Mouse (Mus musculus): ENCODE data around the gene Vmn2r50. TPM values are rescaled to one million over a fixed set of nuclear protein-coding genes. Genes with fewer than 3 reads are reported as not detected.
"Not testable (repeated sequence)": the region's sequence is repeated elsewhere in the genome, so short reads cannot be mapped to it uniquely, and the experiment has no call there.

The Vmn2r50 gene
- polyA plus RNA-seq (2015; fragmentation: Nextera tagmentation; extraction: Ambion mirVana), result not detected in 2 replicates

DNA sequence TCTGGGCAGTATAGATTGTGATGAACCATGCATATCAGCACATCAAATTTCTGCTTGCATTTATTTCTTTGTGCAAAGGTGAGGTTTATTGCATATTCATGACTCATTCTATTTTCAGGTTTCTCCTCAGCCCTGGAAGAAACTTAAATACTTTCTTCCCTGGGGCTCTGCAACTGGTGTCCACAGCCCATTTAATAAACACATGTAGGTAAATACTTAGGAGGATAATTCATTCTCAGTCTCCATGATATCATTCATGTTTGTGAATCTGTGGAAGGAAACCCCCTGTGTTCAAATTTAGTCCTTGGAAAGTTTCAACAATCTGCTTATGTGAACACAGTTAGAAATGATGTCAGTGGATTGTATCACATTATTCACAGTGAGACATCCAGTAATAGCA is at the start of gene Vmn2r50:
Vmn2r50 (minus strand) TSS at position 101 of the 400 bp plus-strand sequence.
- not testable (repeated sequence) for H3K9me3 ChIP-seq (ENCODE audit: low read length); H3K4me3 ChIP-seq (ENCODE audit: low read depth, low read length); H3K27ac ChIP-seq (ENCODE audit: low read length); H3K27me3 ChIP-seq (replicated peaks; ENCODE audit: insufficient read depth, low read length); DNase-seq (ENCODE audit: low spot score); ATAC-seq; H3K4me2 ChIP-seq (replicated peaks; ENCODE audit: low read depth, low read length); H3K4me1 ChIP-seq (ENCODE audit: insufficient read depth, low read depth, low read length); H3K36me3 ChIP-seq (ENCODE audit: insufficient read depth, low read length); H3K9ac ChIP-seq (replicated peaks; ENCODE audit: low read depth)

DNA sequence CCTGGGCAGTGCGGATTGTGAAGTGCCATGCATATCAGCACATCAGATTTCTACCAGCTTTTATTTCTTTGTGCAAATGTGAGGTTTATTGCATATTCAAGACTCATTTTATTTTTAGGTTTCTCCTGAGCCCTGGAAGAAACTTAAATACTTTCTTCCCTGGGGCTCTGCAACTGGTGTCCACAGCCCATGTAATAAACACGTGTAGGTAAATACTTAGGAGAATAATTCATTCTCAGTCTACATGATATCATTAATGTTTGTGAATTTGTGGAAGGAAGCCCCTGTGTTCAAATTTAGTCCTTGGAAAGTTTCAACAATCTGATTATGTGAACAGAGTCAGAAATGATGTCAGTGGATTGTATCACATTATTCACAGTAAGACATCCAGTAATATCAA is 60.9 kb downstream of the Vmn2r50 start, which contains the start of gene Vmn2r49:
Vmn2r49 (minus strand) TSS at position 101 of the 400 bp plus-strand sequence.
- ATAC-seq; H3K27ac ChIP-seq (ENCODE audit: low read length); H3K9me3 ChIP-seq (ENCODE audit: low read length); H3K4me3 ChIP-seq (ENCODE audit: low read depth, low read length); H3K4me2 ChIP-seq (replicated peaks; ENCODE audit: low read depth, low read length); DNase-seq (ENCODE audit: low spot score); H3K4me1 ChIP-seq (ENCODE audit: insufficient read depth, low read depth, low read length); H3K9ac ChIP-seq (replicated peaks; ENCODE audit: low read depth); H3K27me3 ChIP-seq (replicated peaks; ENCODE audit: insufficient read depth, low read length); H3K36me3 ChIP-seq (ENCODE audit: insufficient read depth, low read length): not testable (repeated sequence)
- no CpG with 5 or more reads among the region's 2 CpGs for WGBS

Other genes starting within 250 kb of the Vmn2r50 start
- gene Vmn2r47, start 212.0 kb downstream of the Vmn2r50 start, polyA plus RNA-seq (2015; fragmentation: Nextera tagmentation; extraction: Ambion mirVana), result not detected in 2 replicates
- gene Vmn2r48, start 99.7 kb downstream of the Vmn2r50 start, polyA plus RNA-seq (2015; fragmentation: Nextera tagmentation; extraction: Ambion mirVana), result not detected in 2 replicates
- not detected in 2 replicates for gene Vmn2r49, start 61.0 kb downstream of the Vmn2r50 start, polyA plus RNA-seq (2015; fragmentation: Nextera tagmentation; extraction: Ambion mirVana)
- gene Vmn2r51, start 52.4 kb upstream of the Vmn2r50 start, polyA plus RNA-seq (2015; fragmentation: Nextera tagmentation; extraction: Ambion mirVana), result not detected in 2 replicates
- gene Vmn2r52, start 123.3 kb upstream of the Vmn2r50 start, polyA plus RNA-seq (2015; fragmentation: Nextera tagmentation; extraction: Ambion mirVana), result not detected in 2 replicates
- gene Vmn1r66, start 224.7 kb upstream of the Vmn2r50 start, polyA plus RNA-seq (2015; fragmentation: Nextera tagmentation; extraction: Ambion mirVana), result not detected in 2 replicates